Mouse (Mus musculus): ENCODE measurements at regions not wholly inside any gene's neighbourhood (a gene's known extent, or its start where the extent isn't known, plus 50 kb on each side); places are given as distances from the start of the nearest gene placed in this dataset.

GRCm38 (mm10) chr13:83266591-83266990 lies 237.2 kb upstream of the Mef2c start:
- Histone ChIP-seq H3K36me3 (no peaks in the 10 kb centered on the region), H3K4me2 (no peak overlapping the region), H3K9ac (no peak overlapping the region), H3K9me3 (no peaks in the 10 kb centered on the region), H3K27me3 (replicated peaks) (no peaks in the 10 kb centered on the region), H3K27ac (replicated peaks) (no peak overlapping the region), H3K4me1 (no peaks in the 10 kb centered on the region), H3K4me3 (no peak overlapping the region)
- no peak for ATAC-seq (ENCODE audit: extremely low read depth, insufficient number of reproducible peaks, low FRiP score, low TSS enrichment)
- 88% methylated on average over 1 of the region's 1 CpGs for WGBS

GRCm38 (mm10) chr13:83268663-83269062 lies 235.2 kb upstream of the Mef2c start:
- ATAC-seq (ENCODE audit: extremely low read depth, insufficient number of reproducible peaks, low FRiP score, low TSS enrichment) = no peak
- Histone ChIP-seq H3K4me3 (no peak overlapping the region), H3K9ac (no peak overlapping the region), H3K36me3 (no peaks in the 10 kb centered on the region), H3K27me3 (replicated peaks) (no peaks in the 10 kb centered on the region), H3K4me1 (no peaks in the 10 kb centered on the region), H3K4me2 (no peak overlapping the region), H3K9me3 (no peaks in the 10 kb centered on the region), H3K27ac (replicated peaks) (no peak overlapping the region)
- WGBS = 73% methylated on average over 3 of the region's 3 CpGs

GRCm38 (mm10) chr13:83278695-83279094 lies 225.1 kb upstream of the Mef2c start:
- Histone ChIP-seq H3K4me3 (no peak overlapping the region), H3K9me3 (no peaks in the 10 kb centered on the region), H3K27ac (replicated peaks) (no peak overlapping the region), H3K9ac (no peak overlapping the region), H3K4me2 (no peak overlapping the region), H3K27me3 (replicated peaks) (no peaks in the 10 kb centered on the region), H3K4me1 (no peaks in the 10 kb centered on the region), H3K36me3 (no peaks in the 10 kb centered on the region)
- WGBS = 94% methylated on average over 1 of the region's 1 CpGs
- no peak for ATAC-seq (ENCODE audit: extremely low read depth, insufficient number of reproducible peaks, low FRiP score, low TSS enrichment)

GRCm38 (mm10) chr13:83307696-83308095 lies 196.1 kb upstream of the Mef2c start:
- Histone ChIP-seq H3K36me3 (no peaks in the 10 kb centered on the region), H3K27me3 (replicated peaks) (no peaks in the 10 kb centered on the region), H3K4me3 (no peak overlapping the region), H3K4me1 (no peaks in the 10 kb centered on the region), H3K27ac (replicated peaks) (no peak overlapping the region), H3K9me3 (no peaks in the 10 kb centered on the region), H3K9ac (no peak overlapping the region), H3K4me2 (no peak overlapping the region)
- WGBS = 75% methylated on average over 3 of the region's 3 CpGs
- ATAC-seq (ENCODE audit: extremely low read depth, insufficient number of reproducible peaks, low FRiP score, low TSS enrichment) = no peak

GRCm38 (mm10) chr13:83328488-83328887 lies 175.3 kb upstream of the Mef2c start:
- no peak for ATAC-seq (ENCODE audit: extremely low read depth, insufficient number of reproducible peaks, low FRiP score, low TSS enrichment)
- Histone ChIP-seq H3K27me3 (replicated peaks) (no peaks in the 10 kb centered on the region), H3K4me2 (no peak overlapping the region), H3K9me3 (no peaks in the 10 kb centered on the region), H3K36me3 (no peaks in the 10 kb centered on the region), H3K9ac (no peak overlapping the region), H3K4me3 (no peak overlapping the region), H3K27ac (replicated peaks) (no peak overlapping the region), H3K4me1 (peaks cover under 1% of the 10 kb centered on the region; the same call in 1 of the 2 replicates)
- 79% methylated on average over 4 of the region's 4 CpGs for WGBS

GRCm38 (mm10) chr13:83333728-83334127 lies 170.1 kb upstream of the Mef2c start:
- Histone ChIP-seq H3K4me2 (no peak overlapping the region), H3K36me3 (no peaks in the 10 kb centered on the region), H3K27me3 (replicated peaks) (no peaks in the 10 kb centered on the region), H3K4me3 (no peak overlapping the region), H3K4me1 (peaks cover 9% of the 10 kb centered on the region; the same call in 1 of the 2 replicates), H3K9me3 (no peaks in the 10 kb centered on the region), H3K27ac (replicated peaks) (peak overlapping the region; percentile 8), H3K9ac (no peak overlapping the region)
- 32% methylated on average over 5 of the region's 5 CpGs for WGBS
- ATAC-seq (ENCODE audit: extremely low read depth, insufficient number of reproducible peaks, low FRiP score, low TSS enrichment) = no peak

GRCm38 (mm10) chr13:83344611-83345319 lies 159.1 kb upstream of the Mef2c start:
- H3K4me2 ChIP-seq = peak overlapping the region; percentile 60
- H3K4me1 ChIP-seq = peaks cover 7% of the 10 kb centered on the region
- no peaks in the 10 kb centered on the region for H3K36me3 ChIP-seq
- WGBS = 25% methylated on average over 14 of the region's 14 CpGs
- peak overlapping the region; percentile 25 for H3K4me3 ChIP-seq
- H3K9ac ChIP-seq = 0 out of 2 replicates have a peak overlapping the region, but pooled peaks have one; percentile 33
- ATAC-seq (ENCODE audit: extremely low read depth, insufficient number of reproducible peaks, low FRiP score, low TSS enrichment) = no peak
- H3K27me3 ChIP-seq (replicated peaks) = no peaks in the 10 kb centered on the region
- H3K9me3 ChIP-seq = no peaks in the 10 kb centered on the region
- H3K27ac ChIP-seq (replicated peaks) = no peak overlapping the region

- H3K9ac ChIP-seq = no peak overlapping the region
- H3K27me3 ChIP-seq (replicated peaks) = no peaks in the 10 kb centered on the region
- H3K27ac ChIP-seq (replicated peaks) = no peak overlapping the region
- H3K36me3 ChIP-seq = no peaks in the 10 kb centered on the region
- no peak overlapping the region for H3K4me2 ChIP-seq
- no peak overlapping the region for H3K4me3 ChIP-seq
- peaks cover under 1% of the 10 kb centered on the region for H3K4me1 ChIP-seq
- H3K9me3 ChIP-seq = no peaks in the 10 kb centered on the region
- WGBS = 73% methylated on average over 4 of the region's 4 CpGs
- no peak for ATAC-seq (ENCODE audit: extremely low read depth, insufficient number of reproducible peaks, low FRiP score, low TSS enrichment)
These were observed 148.5 kb upstream of the Mef2c start for GRCm38 (mm10) chr13:83355341-83355740.

- WGBS = 28% methylated on average over 2 of the region's 2 CpGs
- H3K4me1 ChIP-seq = peaks cover 3% of the 10 kb centered on the region
- no peak for ATAC-seq (ENCODE audit: extremely low read depth, insufficient number of reproducible peaks, low FRiP score, low TSS enrichment)
- H3K27me3 ChIP-seq (replicated peaks) = no peaks in the 10 kb centered on the region
- no peaks in the 10 kb centered on the region for H3K9me3 ChIP-seq
- no peak overlapping the region for H3K4me2 ChIP-seq
- no peak overlapping the region for H3K4me3 ChIP-seq
- no peak overlapping the region for H3K9ac ChIP-seq
- H3K27ac ChIP-seq (replicated peaks) = no peak overlapping the region
- H3K36me3 ChIP-seq = no peaks in the 10 kb centered on the region
These were observed 143.3 kb upstream of the Mef2c start for GRCm38 (mm10) chr13:83360529-83360928.

- H3K4me1 ChIP-seq = peaks cover 4% of the 10 kb centered on the region
- no peak overlapping the region for H3K4me3 ChIP-seq
- H3K36me3 ChIP-seq = no peaks in the 10 kb centered on the region
- no peak overlapping the region for H3K4me2 ChIP-seq
- WGBS = 86% methylated on average over 8 of the region's 8 CpGs
- no peak overlapping the region for H3K27ac ChIP-seq (replicated peaks)
- no peak for ATAC-seq (ENCODE audit: extremely low read depth, insufficient number of reproducible peaks, low FRiP score, low TSS enrichment)
- no peaks in the 10 kb centered on the region for H3K27me3 ChIP-seq (replicated peaks)
- H3K9me3 ChIP-seq = no peaks in the 10 kb centered on the region
- no peak overlapping the region for H3K9ac ChIP-seq
These were observed 127.6 kb upstream of the Mef2c start for GRCm38 (mm10) chr13:83376097-83376797.

- H3K9ac ChIP-seq = no peak overlapping the region
- no peak overlapping the region for H3K4me3 ChIP-seq
- no peaks in the 10 kb centered on the region for H3K9me3 ChIP-seq
- 23% methylated on average over 3 of the region's 3 CpGs for WGBS
- peaks cover 16% of the 10 kb centered on the region for H3K4me1 ChIP-seq
- H3K27ac ChIP-seq (replicated peaks) = no peak overlapping the region
- no peak overlapping the region for H3K4me2 ChIP-seq
- no peak for ATAC-seq (ENCODE audit: extremely low read depth, insufficient number of reproducible peaks, low FRiP score, low TSS enrichment)
- no peaks in the 10 kb centered on the region for H3K36me3 ChIP-seq
- H3K27me3 ChIP-seq (replicated peaks) = no peaks in the 10 kb centered on the region
These were observed 125.2 kb upstream of the Mef2c start for GRCm38 (mm10) chr13:83378644-83379043.

- Histone ChIP-seq H3K36me3 (no peaks in the 10 kb centered on the region), H3K4me2 (no peak overlapping the region), H3K4me3 (no peak overlapping the region), H3K9me3 (no peaks in the 10 kb centered on the region), H3K27ac (replicated peaks) (no peak overlapping the region), H3K4me1 (peaks cover 16% of the 10 kb centered on the region), H3K9ac (no peak overlapping the region), H3K27me3 (replicated peaks) (no peaks in the 10 kb centered on the region)
- ATAC-seq (ENCODE audit: extremely low read depth, insufficient number of reproducible peaks, low FRiP score, low TSS enrichment) = no peak; the same call in 1 of the 2 replicates
- WGBS = 59% methylated on average over 3 of the region's 3 CpGs
These were observed 121.2 kb upstream of the Mef2c start for GRCm38 (mm10) chr13:83382609-83383008.

All from heart, embryonic 13.5 days (tissue).